Mouse (Mus musculus) forebrain, embryonic 13.5 days (tissue): ENCODE measurements around the gene Ubald2. TPM values are rescaled to one million over a fixed set of nuclear protein-coding genes. Genes with fewer than 3 reads are reported as not detected.

Source experiments
- ATAC-seq: fragments of 200-750 bp; cut with Nextera tagmentation; 2 replicates; pipeline ENCODE4 v1.8.0; 2017
- H3K27ac ChIP-seq: fragments of 300-500 bp; sonication (generic); 2 replicates; pipeline ENCODE4 v1.5.1; 2015; ENCODE audit warnings: inconsistent platforms, mild to moderate bottlenecking, moderate library complexity
- H3K27me3 ChIP-seq: fragments of 300-500 bp; sonication (generic); 2 replicates; pipeline ENCODE4 v1.6.1; 2015; ENCODE audit warnings: mild to moderate bottlenecking, inconsistent platforms
- H3K36me3 ChIP-seq: fragments of 300-500 bp; sonication (generic); 2 replicates; pipeline ENCODE4 v1.6.1; 2015; ENCODE audit warnings: mild to moderate bottlenecking, inconsistent platforms; ENCODE audit not compliant: poor library complexity, severe bottlenecking
- H3K4me1 ChIP-seq: fragments of 300-500 bp; sonication (generic); 2 replicates; pipeline ENCODE4 v1.6.1; 2015; ENCODE audit warnings: inconsistent platforms
- H3K4me2 ChIP-seq: fragments of 300-500 bp; sonication (generic); 2 replicates; pipeline ENCODE4 v1.6.1; 2015; ENCODE audit warnings: inconsistent platforms, mild to moderate bottlenecking, moderate library complexity
- H3K4me3 ChIP-seq: fragments of 300-500 bp; sonication (generic); 2 replicates; pipeline ENCODE4 v1.5.1; 2015; ENCODE audit warnings: mild to moderate bottlenecking, inconsistent platforms
- H3K9ac ChIP-seq: fragments of 300-500 bp; sonication (generic); 2 replicates; pipeline ENCODE4 v1.6.1; 2015; ENCODE audit warnings: mild to moderate bottlenecking, inconsistent platforms
- H3K9me3 ChIP-seq: fragments of 300-500 bp; sonication (generic); replicated peaks from 2 replicates; pipeline ENCODE4 v1.6.1; 2016; ENCODE audit warnings: inconsistent platforms
- WGBS: fragments of 180-500 bp; shearing (Covaris S2); methylation state at CpG from one replicate; pipeline ENCODE4 v1.1.7; 2015; 5-methylcytosine and 5-hydroxymethylcytosine counted together
- polyA plus RNA-seq: library from polyadenylated mRNA; unstranded; fragments of >200 nt; fragmentation: Nextera tagmentation; extraction: Ambion mirVana; gene quantifications from 2 replicates; pipeline ENCODE4 v1.2.1, GENCODE M21; 2015

Gene Ubald2
- polyA plus RNA-seq, 1 experiment from 2014 or later = 58.2 TPM

- Histone ChIP-seq H3K4me3 (no peak overlapping the region), H3K36me3 (peaks cover 99% of the 10 kb centered on the region), H3K9me3 (no peaks in the 10 kb centered on the region), H3K27me3 (no peaks in the 10 kb centered on the region), H3K27ac (no peak overlapping the region), H3K4me1 (no peaks in the 10 kb centered on the region), H3K4me2 (no peak overlapping the region), H3K9ac (no peak overlapping the region)
- WGBS = 83% methylated on average over 15 of the region's 15 CpGs
- no peak for ATAC-seq
Observed at GRCm38 (mm10) chr11:116477160-116477759, 43.4 kb downstream of the Ubald2 start.

- no peak overlapping the region for H3K4me3 ChIP-seq
- WGBS = 90% methylated on average over 7 of the region's 7 CpGs
- H3K9me3 ChIP-seq = no peaks in the 10 kb centered on the region
- H3K4me2 ChIP-seq = no peak overlapping the region
- H3K9ac ChIP-seq = no peak overlapping the region
- no peak for ATAC-seq
- H3K4me1 ChIP-seq = no peaks in the 10 kb centered on the region
- no peak overlapping the region for H3K27ac ChIP-seq
- H3K27me3 ChIP-seq = no peaks in the 10 kb centered on the region
- peaks cover 96% of the 10 kb centered on the region for H3K36me3 ChIP-seq
Observed at GRCm38 (mm10) chr11:116478978-116479377, 45.1 kb downstream of the Ubald2 start.

DNA sequence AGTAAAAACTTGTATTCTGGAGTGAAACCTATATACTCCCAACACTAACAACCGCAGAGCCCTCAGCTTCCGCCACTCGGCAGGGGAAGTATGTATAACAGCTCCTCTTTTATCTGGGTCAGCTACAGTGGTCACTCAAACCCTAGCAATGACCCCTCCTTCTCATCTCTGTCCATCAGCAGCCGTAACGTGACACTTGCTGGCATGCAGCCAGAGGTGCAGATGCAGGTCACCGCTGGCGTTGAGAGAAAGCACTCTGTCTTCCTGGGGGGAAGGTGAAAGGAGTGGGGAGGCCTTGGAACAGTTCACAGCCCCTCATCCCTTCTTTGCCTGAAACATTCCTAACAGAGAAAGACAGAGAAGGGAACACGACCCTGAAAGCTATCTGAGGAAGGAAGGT lies 45.9 kb downstream of the Ubald2 start:
- no peaks in the 10 kb centered on the region for H3K9me3 ChIP-seq
- no peak overlapping the region for H3K27ac ChIP-seq
- peaks cover 97% of the 10 kb centered on the region for H3K36me3 ChIP-seq

DNA sequence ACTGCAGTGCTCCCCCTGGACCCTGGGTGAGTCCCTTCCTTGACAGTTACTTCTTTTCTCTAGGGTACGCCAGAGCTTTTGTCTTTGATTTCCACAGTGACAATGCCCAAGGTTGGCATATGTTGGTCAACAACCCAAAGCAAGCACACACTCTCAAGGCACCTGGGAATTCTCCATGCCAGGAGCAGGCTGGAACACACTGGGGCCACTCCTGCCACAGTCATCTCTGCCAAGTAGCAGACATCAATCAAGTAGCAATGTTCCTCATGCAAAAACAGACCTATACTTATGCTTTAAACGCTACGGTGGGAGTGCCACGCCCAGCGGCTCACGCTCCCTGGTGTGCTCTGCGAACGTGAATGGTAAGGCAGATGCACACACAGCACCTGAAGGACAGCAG lies 47.1 kb downstream of the Ubald2 start:
- Histone ChIP-seq H3K9ac (no peak overlapping the region), H3K36me3 (peaks cover 97% of the 10 kb centered on the region), H3K4me2 (no peak overlapping the region), H3K27me3 (no peaks in the 10 kb centered on the region), H3K27ac (no peak overlapping the region), H3K4me1 (no peaks in the 10 kb centered on the region), H3K9me3 (no peaks in the 10 kb centered on the region), H3K4me3 (no peak overlapping the region)
- WGBS = 97% methylated on average over 8 of the region's 8 CpGs
- ATAC-seq = no peak

More for the DNA sequence above, 45.9 kb downstream of the Ubald2 start:
- Histone ChIP-seq H3K4me3 (no peak overlapping the region), H3K4me1 (no peaks in the 10 kb centered on the region), H3K27me3 (no peaks in the 10 kb centered on the region), H3K9ac (no peak overlapping the region), H3K4me2 (no peak overlapping the region)
- no peak for ATAC-seq
- 64% methylated on average over 8 of the region's 8 CpGs for WGBS

GRCm38 (mm10) chr11:116481776-116482175 lies 47.9 kb downstream of the Ubald2 start:
- Histone ChIP-seq H3K9ac (no peak overlapping the region), H3K4me1 (no peaks in the 10 kb centered on the region), H3K36me3 (peaks cover 95% of the 10 kb centered on the region), H3K27me3 (no peaks in the 10 kb centered on the region), H3K27ac (no peak overlapping the region), H3K4me3 (no peak overlapping the region), H3K4me2 (no peak overlapping the region), H3K9me3 (no peaks in the 10 kb centered on the region)
- 87% methylated on average over 7 of the region's 7 CpGs for WGBS
- ATAC-seq = no peak

- H3K4me3 ChIP-seq = no peak overlapping the region
- peaks cover 82% of the 10 kb centered on the region for H3K36me3 ChIP-seq
Observed at GRCm38 (mm10) chr11:116484261-116484660, 50.4 kb downstream of the Ubald2 start.

GRCm38 (mm10) chr11:116488207-116488606 lies 54.3 kb downstream of the Ubald2 start:
- ATAC-seq = no peak
- no peak overlapping the region for H3K4me3 ChIP-seq
- H3K9ac ChIP-seq = no peak overlapping the region
- peaks cover 45% of the 10 kb centered on the region for H3K36me3 ChIP-seq
- H3K4me1 ChIP-seq = peaks cover 14% of the 10 kb centered on the region
- H3K9me3 ChIP-seq = no peaks in the 10 kb centered on the region
- H3K4me2 ChIP-seq = no peak overlapping the region
- no peak overlapping the region for H3K27ac ChIP-seq
- no peaks in the 10 kb centered on the region for H3K27me3 ChIP-seq

More at GRCm38 (mm10) chr11:116484261-116484660, 50.4 kb downstream of the Ubald2 start:
- Histone ChIP-seq H3K27me3 (no peaks in the 10 kb centered on the region), H3K4me1 (peaks cover 7% of the 10 kb centered on the region), H3K9me3 (no peaks in the 10 kb centered on the region), H3K9ac (no peak overlapping the region), H3K27ac (no peak overlapping the region), H3K4me2 (no peak overlapping the region)
- ATAC-seq = no peak
- 91% methylated on average over 8 of the region's 8 CpGs for WGBS

Other genes with a start within 250 kb of the Ubald2 start
- 75.3 and 81.6 TPM in 2 replicates for gene Ten1, start 235.2 kb upstream of the Ubald2 start, polyA plus RNA-seq
- 35.0 and 43.3 TPM in 2 replicates for gene Acox1, start 235.0 kb upstream of the Ubald2 start, polyA plus RNA-seq
- gene Evpl, start 196.0 kb upstream of the Ubald2 start, polyA plus RNA-seq = 0.12 and 0.14 TPM in 2 replicates
- gene Srp68, start 159.9 kb upstream of the Ubald2 start, polyA plus RNA-seq = 71.8 and 72.1 TPM in 2 replicates
- gene Galr2, start 153.2 kb upstream of the Ubald2 start, polyA plus RNA-seq = 0.09 and 0.16 TPM in 2 replicates
- 88.9 and 89.2 TPM in 2 replicates for gene Exoc7, start 126.9 kb upstream of the Ubald2 start, polyA plus RNA-seq
- gene Foxj1, start 98.7 kb upstream of the Ubald2 start, polyA plus RNA-seq = 8.1 and 10.6 TPM in 2 replicates
- gene Rnf157, start 21.1 kb upstream of the Ubald2 start, polyA plus RNA-seq = 18.1 and 20.6 TPM in 2 replicates
- gene Qrich2, start 32.1 kb downstream of the Ubald2 start, polyA plus RNA-seq = 0.09 TPM in 1 of 2 replicates, not detected in the other
- gene Prpsap1, start 60.1 kb downstream of the Ubald2 start, polyA plus RNA-seq = 178 and 184 TPM in 2 replicates
- gene Sphk1, start 96.8 kb downstream of the Ubald2 start, polyA plus RNA-seq = 0.98 and 2.2 TPM in 2 replicates
- gene Ube2o, start 147.4 kb downstream of the Ubald2 start, polyA plus RNA-seq = 11.9 and 12.1 TPM in 2 replicates
- gene Aanat, start 152.3 kb downstream of the Ubald2 start, polyA plus RNA-seq = 0.25 and 0.39 TPM in 2 replicates
- gene Rhbdf2, start 192.9 kb downstream of the Ubald2 start, polyA plus RNA-seq = 0.87 and 0.98 TPM in 2 replicates
- 0.79 and 0.80 TPM in 2 replicates for gene Prcd, start 219.4 kb downstream of the Ubald2 start, polyA plus RNA-seq
- gene Cygb, start 220.2 kb downstream of the Ubald2 start, polyA plus RNA-seq = 8.8 and 9.3 TPM in 2 replicates